Mouse (Mus musculus) splenic B cell, adult 2 months (primary cell): ENCODE data around the gene Lrrc3c.
"Not testable (repeated sequence)": the region's sequence is repeated elsewhere in the genome, so short reads cannot be mapped to it uniquely, and the experiment has no call there.

ENCODE experiments used
- DNase-seq: peaks from one replicate; pipeline ENCODE4 v3.0.0-alpha.2; 2011; ENCODE audit warnings: low read depth, low spot score
- H3K27me3 ChIP-seq: 2 replicates; pipeline ENCODE4 v1.6.1; 2012; ENCODE audit warnings: mild to moderate bottlenecking, low read length, moderate library complexity, mixed read lengths; ENCODE audit not compliant: control insufficient read depth, poor library complexity, insufficient read depth, severe bottlenecking
- H3K36me3 ChIP-seq: 2 replicates; pipeline ENCODE4 v1.6.1; 2012; ENCODE audit warnings: mild to moderate bottlenecking, low read length, moderate library complexity, mixed read lengths; ENCODE audit not compliant: control insufficient read depth, poor library complexity, insufficient read depth, severe bottlenecking

Gene Lrrc3c

DNA sequence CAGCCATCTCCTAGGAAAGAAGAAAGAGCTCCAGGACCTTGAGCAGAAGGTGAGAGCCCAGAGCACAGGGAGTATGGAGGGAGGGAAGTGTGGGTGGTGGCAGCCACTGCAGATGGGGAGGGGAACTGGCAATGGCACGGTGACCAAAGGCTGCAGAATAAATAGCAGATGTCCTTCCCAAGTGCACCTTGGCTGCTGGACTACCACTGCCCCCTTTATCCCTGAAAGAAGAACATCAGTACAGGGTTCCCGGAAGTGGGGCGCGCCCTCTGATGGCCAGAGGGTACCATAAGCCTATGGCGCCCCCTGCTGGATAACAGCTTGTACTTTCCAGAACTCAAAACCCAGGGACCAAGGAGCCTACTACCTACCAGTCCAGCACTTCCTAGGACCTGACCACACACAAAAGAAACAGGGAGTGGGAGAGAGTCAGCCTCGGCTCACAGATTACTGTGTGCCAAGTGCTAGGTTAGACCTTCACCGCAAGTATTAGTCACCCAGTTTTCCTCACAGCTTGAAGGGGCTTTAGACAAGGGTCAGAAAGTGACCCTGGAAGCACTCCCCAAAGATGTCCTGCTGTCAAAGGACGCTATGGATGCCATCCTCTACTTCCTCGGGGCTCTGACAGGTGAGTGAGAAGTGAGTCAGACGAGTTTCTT is 37.4 kb downstream of the Lrrc3c start:
- peak; percentile 68 for DNase-seq
- H3K36me3 ChIP-seq, H3K27me3 ChIP-seq: not testable (repeated sequence)

DNA sequence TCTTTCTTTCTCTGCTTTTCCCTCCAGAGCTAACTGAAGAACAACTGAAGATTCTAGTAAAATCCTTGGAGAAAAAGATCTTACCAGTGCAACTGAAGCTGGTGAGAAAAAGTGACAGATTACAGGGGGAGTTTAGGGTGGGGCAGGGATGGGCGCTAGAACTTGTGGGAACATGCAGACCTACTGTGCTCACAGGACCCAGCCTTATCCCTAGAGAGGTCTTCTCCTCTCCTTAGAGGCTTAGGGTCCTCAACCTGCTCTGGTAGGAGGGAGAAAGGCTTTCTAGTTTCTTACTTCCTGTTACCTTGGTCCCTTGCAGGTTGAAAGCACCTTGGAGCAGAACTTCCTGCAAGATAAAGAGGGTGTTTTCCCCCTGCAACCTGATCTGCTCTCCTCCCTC is 39.4 kb downstream of the Lrrc3c start:
- Histone ChIP-seq H3K27me3 (no peaks in the 10 kb centered on the region; the same call in 1 of the 2 replicates), H3K36me3 (no peaks in the 10 kb centered on the region)
- DNase-seq, result no peak

DNA sequence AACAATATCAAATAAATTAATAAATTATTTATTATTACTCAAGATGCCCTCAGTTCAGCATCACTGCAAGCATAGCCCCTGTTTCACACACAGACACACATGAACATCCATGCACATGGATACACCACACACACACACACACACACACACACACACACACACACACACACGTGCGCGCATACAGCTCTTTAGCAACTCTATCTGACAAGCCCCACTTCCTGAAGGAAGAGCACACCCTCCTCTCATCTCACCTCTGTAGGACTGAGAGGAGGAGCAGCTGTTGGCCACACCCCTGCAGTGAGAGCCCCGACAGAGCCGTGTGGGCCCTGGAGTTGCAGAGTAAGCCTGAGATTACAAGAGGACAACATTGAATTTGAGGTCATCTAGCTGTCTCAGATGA is 42.0 kb downstream of the Lrrc3c start:
- H3K36me3 ChIP-seq, result no peaks in the 10 kb centered on the region
- no peak for DNase-seq
- no peaks in the 10 kb centered on the region for H3K27me3 ChIP-seq

DNA sequence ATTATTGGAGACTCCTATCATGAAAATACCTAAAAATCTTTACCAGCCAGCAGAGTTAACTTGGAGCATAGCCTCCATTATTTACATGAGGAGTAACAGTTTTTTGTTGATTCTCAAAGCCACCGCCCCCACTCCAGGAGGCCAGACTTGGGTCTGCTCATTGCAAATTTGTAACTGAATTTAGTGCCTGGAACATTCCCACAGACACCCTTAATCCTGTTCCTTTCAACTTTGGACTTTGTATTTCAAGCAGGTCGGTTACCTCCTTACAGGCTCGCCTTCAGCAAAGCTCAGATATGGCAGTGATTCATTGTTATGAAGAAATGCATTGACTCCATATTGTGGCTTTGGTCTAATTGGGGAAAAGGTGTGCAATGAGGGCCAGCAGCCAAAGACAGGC is 46.7 kb downstream of the Lrrc3c start:
- DNase-seq, result no peak
- Histone ChIP-seq H3K36me3 (no peaks in the 10 kb centered on the region), H3K27me3 (no peaks in the 10 kb centered on the region)

DNA sequence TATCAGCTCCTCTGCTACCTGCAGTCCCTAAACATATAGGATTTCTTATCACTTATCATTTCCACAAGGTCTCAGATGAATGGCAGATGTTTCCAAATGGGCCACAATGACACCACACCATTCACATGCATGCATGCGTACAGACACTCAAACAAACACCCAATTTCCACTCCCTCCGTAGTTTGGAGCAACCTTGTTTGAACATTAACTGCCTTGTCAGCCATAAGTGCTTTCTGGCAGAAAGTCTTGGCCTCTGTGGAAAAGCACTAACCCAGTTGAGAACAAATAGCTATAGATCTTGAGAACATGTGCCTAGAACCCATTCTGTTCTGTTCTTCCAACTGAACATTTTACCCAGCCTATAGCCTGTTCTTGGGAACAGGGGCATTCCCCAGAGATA is 47.9 kb downstream of the Lrrc3c start:
- Histone ChIP-seq H3K27me3 (no peaks in the 10 kb centered on the region), H3K36me3 (no peaks in the 10 kb centered on the region)
- DNase-seq, result no peak

DNA sequence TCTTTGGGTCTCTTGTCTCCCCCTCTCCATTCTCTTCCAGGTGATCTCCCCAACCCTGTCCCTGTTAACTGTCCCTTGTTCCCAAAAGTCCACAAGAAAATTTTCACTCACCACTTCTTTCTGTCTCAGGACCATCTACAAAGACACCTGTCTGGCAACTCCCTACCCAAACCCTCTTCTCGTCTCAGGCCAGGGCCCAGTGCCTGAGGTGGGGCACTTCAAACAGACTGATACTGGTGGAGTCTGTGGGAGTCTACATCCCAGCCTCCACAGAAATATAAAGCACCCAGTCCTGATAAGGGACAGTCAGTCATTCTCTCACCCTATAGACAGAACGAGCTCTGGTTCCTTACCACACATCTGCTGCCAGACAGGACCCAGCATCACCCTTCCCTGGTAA is 48.4 kb downstream of the Lrrc3c start, which contains the start of gene Gsdma2:
TSS of gene Gsdma2 (plus strand) at position 301 of the 400 bp plus-strand sequence.
- DNase-seq, result no peak
- no peaks in the 10 kb centered on the region for H3K36me3 ChIP-seq
- no peaks in the 10 kb centered on the region for H3K27me3 ChIP-seq
